Mouse (Mus musculus) myocyte (in vitro differentiated cells): ENCODE measurements around the gene Hpn.

Experiments used
- CEBPB ChIP-seq: IDR thresholded peaks from 2 replicates; pipeline ENCODE4 v1.6.1; 2011; ENCODE audit warnings: mild to moderate bottlenecking, moderate library complexity; ENCODE audit not compliant: poor library complexity, insufficient read depth, severe bottlenecking
- E2F4 ChIP-seq: IDR thresholded peaks from one replicate; pipeline ENCODE4 v1.6.1; 2011; ENCODE audit warnings: mild to moderate bottlenecking, control low read depth, moderate library complexity; ENCODE audit not compliant: insufficient read depth
- MAX ChIP-seq: IDR thresholded peaks from one replicate; pipeline ENCODE4 v1.6.1; 2011; ENCODE audit warnings: low read depth, mild to moderate bottlenecking, control low read depth
- MYOD1 ChIP-seq, 3 experiments: IDR thresholded peaks; one replicate each; pipeline ENCODE4 v1.6.1; 2011; ENCODE audit warnings: control low read depth in 2 of 3, low read depth in 2 of 3, mild to moderate bottlenecking in 2 of 3, moderate library complexity in 1 of 3; ENCODE audit not compliant: insufficient read length in 2 of 3, control insufficient read depth in 1 of 3
- MYOG ChIP-seq, 3 experiments: IDR thresholded peaks; one replicate each; pipeline ENCODE4 v1.6.1; 2011; ENCODE audit warnings: control low read depth in 2 of 3, low read depth in 2 of 3, mild to moderate bottlenecking in 2 of 3; ENCODE audit not compliant: insufficient read length in 2 of 3, control insufficient read depth in 1 of 3, insufficient read depth in 1 of 3
- POLR2A ChIP-seq: IDR thresholded peaks from one replicate; pipeline ENCODE4 v1.6.1; 2011; ENCODE audit warnings: low read depth, mild to moderate bottlenecking, control low read depth, moderate library complexity; ENCODE audit not compliant: insufficient read length
- POLR2AphosphoS2 ChIP-seq: IDR thresholded peaks from one replicate; pipeline ENCODE4 v1.6.1; 2011; ENCODE audit warnings: low read depth, control low read depth; ENCODE audit not compliant: insufficient read length
- USF1 ChIP-seq: IDR thresholded peaks from one replicate; pipeline ENCODE4 v1.6.1; 2011; ENCODE audit warnings: low read depth, mild to moderate bottlenecking, control low read depth, moderate library complexity

DNA sequence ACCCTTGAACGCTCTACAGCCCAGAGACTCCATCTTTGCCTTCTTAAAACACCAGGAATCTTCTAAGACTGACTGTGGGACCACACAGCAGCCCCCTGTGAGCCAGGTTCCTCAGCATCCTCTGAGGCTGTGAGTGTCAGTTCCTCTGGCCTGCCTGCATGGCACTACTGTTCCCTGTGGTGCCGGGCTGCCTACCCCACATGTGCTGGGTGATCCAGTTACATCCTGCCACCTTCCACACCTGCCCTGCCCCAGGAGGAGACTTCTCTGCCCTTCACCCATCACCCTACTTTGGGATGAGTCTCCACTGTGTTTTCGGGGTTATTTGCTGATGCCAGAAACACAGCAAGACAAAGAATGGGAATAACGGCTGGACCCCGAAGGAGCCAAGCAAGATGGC lies 4.5 kb upstream of the Hpn start:
- no peak for TF ChIP-seq MYOD1 (IDR thresholded peaks at IDR 0.05; ENCODE audit: control insufficient read depth in 1 of 3, insufficient read length in 2 of 3, low read depth in 2 of 3)
- TF ChIP-seq POLR2A: no peak
- TF ChIP-seq CEBPB: no peak
- TF ChIP-seq POLR2AphosphoS2: no peak
- TF ChIP-seq MYOG (IDR thresholded peaks at IDR 0.05; ENCODE audit: control insufficient read depth in 1 of 3, insufficient read depth in 1 of 3, insufficient read length in 2 of 3, low read depth in 2 of 3): no peak
- TF ChIP-seq USF1: no peak
- no peak for TF ChIP-seq E2F4
- no peak for TF ChIP-seq MAX
